Mouse (Mus musculus): ENCODE measurements around the gene Enthd1. TPM values are rescaled to one million over a fixed set of nuclear protein-coding genes. Genes with fewer than 3 reads are reported as not detected.

Enthd1 gene
- polyA plus RNA-seq, 1 experiment from 2014 or later = not detected

- no peak for ATAC-seq (ENCODE audit: insufficient number of reproducible peaks, low FRiP score, low TSS enrichment, low read depth)
- Histone ChIP-seq H3K27ac (replicated peaks; ENCODE audit: low read depth, low read length) (no peak overlapping the region), H3K4me2 (ENCODE audit: low read depth, severe bottlenecking) (no peak overlapping the region), H3K4me1 (ENCODE audit: control insufficient read depth, insufficient read depth, low read length) (no peaks in the 10 kb centered on the region), H3K36me3 (ENCODE audit: control insufficient read depth, insufficient read depth, low read length) (no peaks in the 10 kb centered on the region), H3K27me3 (ENCODE audit: control insufficient read depth, insufficient read depth, low read length) (no peaks in the 10 kb centered on the region), H3K9ac (ENCODE audit: low read length) (no peak overlapping the region), H3K9me3 (ENCODE audit: control insufficient read depth, low read length) (no peaks in the 10 kb centered on the region), H3K4me3 (ENCODE audit: low read depth, low read length) (no peak overlapping the region)
- 84% methylated on average over 7 of the region's 7 CpGs for WGBS
- no peak for DNase-seq (ENCODE audit: low spot score)
These were observed 26.1 kb downstream of the Enthd1 start for GRCm38 (mm10) chr15:80538671-80539340.

GRCm38 (mm10) chr15:80538075-80538474 lies 26.9 kb downstream of the Enthd1 start:
- Histone ChIP-seq H3K9me3 (ENCODE audit: control insufficient read depth, low read length) (no peaks in the 10 kb centered on the region), H3K9ac (ENCODE audit: low read length) (no peak overlapping the region), H3K27ac (replicated peaks; ENCODE audit: low read depth, low read length) (no peak overlapping the region), H3K4me1 (ENCODE audit: control insufficient read depth, insufficient read depth, low read length) (no peaks in the 10 kb centered on the region), H3K4me2 (ENCODE audit: low read depth, severe bottlenecking) (no peak overlapping the region), H3K4me3 (ENCODE audit: low read depth, low read length) (no peak overlapping the region), H3K36me3 (ENCODE audit: control insufficient read depth, insufficient read depth, low read length) (no peaks in the 10 kb centered on the region), H3K27me3 (ENCODE audit: control insufficient read depth, insufficient read depth, low read length) (no peaks in the 10 kb centered on the region)
- WGBS = 88% methylated on average over 2 of the region's 2 CpGs
- ATAC-seq (ENCODE audit: insufficient number of reproducible peaks, low FRiP score, low TSS enrichment, low read depth) (no peak), DNase-seq (ENCODE audit: low spot score) (no peak)

- H3K27me3 ChIP-seq (ENCODE audit: control insufficient read depth, insufficient read depth, low read length) = no peaks in the 10 kb centered on the region
- H3K4me1 ChIP-seq (ENCODE audit: control insufficient read depth, insufficient read depth, low read length) = no peaks in the 10 kb centered on the region
- H3K27ac ChIP-seq (replicated peaks; ENCODE audit: low read depth, low read length) = no peak overlapping the region
- DNase-seq (ENCODE audit: low spot score) = no peak
- H3K36me3 ChIP-seq (ENCODE audit: control insufficient read depth, insufficient read depth, low read length) = no peaks in the 10 kb centered on the region
- H3K4me2 ChIP-seq (ENCODE audit: low read depth, severe bottlenecking) = no peak overlapping the region
- no peak for ATAC-seq (ENCODE audit: insufficient number of reproducible peaks, low FRiP score, low TSS enrichment, low read depth)
- no peaks in the 10 kb centered on the region for H3K9me3 ChIP-seq (ENCODE audit: control insufficient read depth, low read length)
- no peak overlapping the region for H3K9ac ChIP-seq (ENCODE audit: low read length)
- no peak overlapping the region for H3K4me3 ChIP-seq (ENCODE audit: low read depth, low read length)
- WGBS = 84% methylated on average over 2 of the region's 2 CpGs
These were observed 28.9 kb downstream of the Enthd1 start for GRCm38 (mm10) chr15:80536051-80536450.

- Histone ChIP-seq H3K27me3 (ENCODE audit: control insufficient read depth, insufficient read depth, low read length) (no peaks in the 10 kb centered on the region), H3K36me3 (ENCODE audit: control insufficient read depth, insufficient read depth, low read length) (no peaks in the 10 kb centered on the region), H3K4me1 (ENCODE audit: control insufficient read depth, insufficient read depth, low read length) (no peaks in the 10 kb centered on the region), H3K4me2 (ENCODE audit: low read depth, severe bottlenecking) (no peak overlapping the region), H3K27ac (replicated peaks; ENCODE audit: low read depth, low read length) (no peak overlapping the region), H3K4me3 (ENCODE audit: low read depth, low read length) (no peak overlapping the region), H3K9ac (ENCODE audit: low read length) (no peak overlapping the region), H3K9me3 (ENCODE audit: control insufficient read depth, low read length) (no peaks in the 10 kb centered on the region)
- ATAC-seq (ENCODE audit: insufficient number of reproducible peaks, low FRiP score, low TSS enrichment, low read depth) = no peak
- DNase-seq (ENCODE audit: low spot score) = no peak
- 70% methylated on average over 6 of the region's 6 CpGs for WGBS
These were observed 31.7 kb downstream of the Enthd1 start for GRCm38 (mm10) chr15:80533274-80533673.

GRCm38 (mm10) chr15:80532281-80533072 lies 32.5 kb downstream of the Enthd1 start:
- Histone ChIP-seq H3K9ac (ENCODE audit: low read length) (no peak overlapping the region), H3K9me3 (ENCODE audit: control insufficient read depth, low read length) (no peaks in the 10 kb centered on the region), H3K4me1 (ENCODE audit: control insufficient read depth, insufficient read depth, low read length) (no peaks in the 10 kb centered on the region), H3K27ac (replicated peaks; ENCODE audit: low read depth, low read length) (no peak overlapping the region), H3K36me3 (ENCODE audit: control insufficient read depth, insufficient read depth, low read length) (no peaks in the 10 kb centered on the region), H3K4me3 (ENCODE audit: low read depth, low read length) (no peak overlapping the region), H3K4me2 (ENCODE audit: low read depth, severe bottlenecking) (no peak overlapping the region), H3K27me3 (ENCODE audit: control insufficient read depth, insufficient read depth, low read length) (no peaks in the 10 kb centered on the region)
- WGBS = 80% methylated on average over 8 of the region's 8 CpGs
- DNase-seq (ENCODE audit: low spot score) (no peak), ATAC-seq (ENCODE audit: insufficient number of reproducible peaks, low FRiP score, low TSS enrichment, low read depth) (no peak)

GRCm38 (mm10) chr15:80531026-80531425 lies 33.9 kb downstream of the Enthd1 start:
- ATAC-seq (ENCODE audit: insufficient number of reproducible peaks, low FRiP score, low TSS enrichment, low read depth) (no peak), DNase-seq (ENCODE audit: low spot score) (no peak)
- Histone ChIP-seq H3K36me3 (ENCODE audit: control insufficient read depth, insufficient read depth, low read length) (no peaks in the 10 kb centered on the region), H3K4me1 (ENCODE audit: control insufficient read depth, insufficient read depth, low read length) (no peaks in the 10 kb centered on the region), H3K27me3 (ENCODE audit: control insufficient read depth, insufficient read depth, low read length) (no peaks in the 10 kb centered on the region), H3K27ac (replicated peaks; ENCODE audit: low read depth, low read length) (no peak overlapping the region), H3K9me3 (ENCODE audit: control insufficient read depth, low read length) (no peaks in the 10 kb centered on the region), H3K9ac (ENCODE audit: low read length) (no peak overlapping the region), H3K4me2 (ENCODE audit: low read depth, severe bottlenecking) (no peak overlapping the region), H3K4me3 (ENCODE audit: low read depth, low read length) (no peak overlapping the region)
- whole genome bisulfite sequencing = 88% methylated on average over 9 of the region's 9 CpGs

GRCm38 (mm10) chr15:80529955-80530869 lies 34.7 kb downstream of the Enthd1 start:
- Histone ChIP-seq H3K4me2 (ENCODE audit: low read depth, severe bottlenecking) (no peak overlapping the region; the same call in 1 of the 2 replicates), H3K27me3 (ENCODE audit: control insufficient read depth, insufficient read depth, low read length) (no peaks in the 10 kb centered on the region), H3K4me3 (ENCODE audit: low read depth, low read length) (no peak overlapping the region), H3K36me3 (ENCODE audit: control insufficient read depth, insufficient read depth, low read length) (no peaks in the 10 kb centered on the region), H3K4me1 (ENCODE audit: control insufficient read depth, insufficient read depth, low read length) (no peaks in the 10 kb centered on the region), H3K9ac (ENCODE audit: low read length) (no peak overlapping the region), H3K9me3 (ENCODE audit: control insufficient read depth, low read length) (no peaks in the 10 kb centered on the region), H3K27ac (replicated peaks; ENCODE audit: low read depth, low read length) (no peak overlapping the region)
- no peak for ATAC-seq (ENCODE audit: insufficient number of reproducible peaks, low FRiP score, low TSS enrichment, low read depth)
- WGBS = 42% methylated on average over 20 of the region's 20 CpGs
- DNase-seq (ENCODE audit: low spot score) = no peak

GRCm38 (mm10) chr15:80521661-80522388 lies 43.1 kb downstream of the Enthd1 start:
- peaks cover 11% of the 10 kb centered on the region for H3K4me1 ChIP-seq (ENCODE audit: control insufficient read depth, insufficient read depth, low read length)
- no peaks in the 10 kb centered on the region for H3K36me3 ChIP-seq (ENCODE audit: control insufficient read depth, insufficient read depth, low read length)
- H3K4me2 ChIP-seq (ENCODE audit: low read depth, severe bottlenecking) = no peak overlapping the region
- no peak overlapping the region for H3K4me3 ChIP-seq (ENCODE audit: low read depth, low read length)
- H3K9me3 ChIP-seq (ENCODE audit: control insufficient read depth, low read length) = no peaks in the 10 kb centered on the region
- peak; percentile 47; the same call in 1 of the 2 replicates for ATAC-seq (ENCODE audit: insufficient number of reproducible peaks, low FRiP score, low TSS enrichment, low read depth)
- H3K9ac ChIP-seq (ENCODE audit: low read length) = no peak overlapping the region
- DNase-seq (ENCODE audit: low spot score) = no peak
- no peaks in the 10 kb centered on the region for H3K27me3 ChIP-seq (ENCODE audit: control insufficient read depth, insufficient read depth, low read length)
- no peak overlapping the region for H3K27ac ChIP-seq (replicated peaks; ENCODE audit: low read depth, low read length)
- WGBS = 41% methylated on average over 10 of the region's 10 CpGs
